Mouse (Mus musculus): Measurements from ENCODE around the gene Fau. TPM values are rescaled to one million over a fixed set of nuclear protein-coding genes. Genes with fewer than 3 reads are reported as not detected.
A peak's percentile ranks its signal among the peaks of the same experiment; 100 is the strongest.

The Fau gene
- polyA plus RNA-seq, 1 experiment from 2014 or later, result 512 TPM

- Histone ChIP-seq H3K4me1 (replicated peaks; ENCODE audit: control insufficient read depth, insufficient read depth, low read length) (peaks cover 29% of the 10 kb centered on the region), H3K36me3 (ENCODE audit: control insufficient read depth, insufficient read depth) (peaks cover 13% of the 10 kb centered on the region), H3K9ac (replicated peaks; ENCODE audit: low read depth, low read length) (no peak within 1 kb of the TSS), H3K4me3 (replicated peaks; ENCODE audit: low read length) (no peak within 1 kb of the TSS), H3K27me3 (replicated peaks; ENCODE audit: control insufficient read depth, insufficient read depth, low read length) (no peaks in the 10 kb centered on the region), H3K27ac (ENCODE audit: low read length) (no peak within 1 kb of the TSS), H3K9me3 (ENCODE audit: control insufficient read depth, low read length) (no peaks in the 10 kb centered on the region), H3K4me2 (ENCODE audit: low read length) (no peak within 1 kb of the TSS)
- ATAC-seq, result no peak
- 96% methylated on average over 12 of the region's 12 CpGs for WGBS
Measured at GRCm38 (mm10) chr19:6079983-6080480, 22.4 kb downstream of the Fau start, which contains the start of gene Tmem262. Gene Tmem262 (plus strand): TSS chr19:6080033.

GRCm38 (mm10) chr19:6082156-6082555 is 24.5 kb downstream of the Fau start, which contains the start of gene Gm28374:
Gene Gm28374 (minus strand): TSS chr19:6082256.
- Histone ChIP-seq H3K36me3 (ENCODE audit: control insufficient read depth, insufficient read depth) (peaks cover 13% of the 10 kb centered on the region), H3K27ac (ENCODE audit: low read length) (no peak within 1 kb of the TSS), H3K9me3 (ENCODE audit: control insufficient read depth, low read length) (no peaks in the 10 kb centered on the region), H3K27me3 (replicated peaks; ENCODE audit: control insufficient read depth, insufficient read depth, low read length) (no peaks in the 10 kb centered on the region), H3K9ac (replicated peaks; ENCODE audit: low read depth, low read length) (no peak within 1 kb of the TSS), H3K4me2 (ENCODE audit: low read length) (no peak within 1 kb of the TSS), H3K4me1 (replicated peaks; ENCODE audit: control insufficient read depth, insufficient read depth, low read length) (peaks cover 26% of the 10 kb centered on the region), H3K4me3 (replicated peaks; ENCODE audit: low read length) (no peak within 1 kb of the TSS)
- no peak for ATAC-seq
- WGBS, result 88% methylated on average over 9 of the region's 9 CpGs

- under 1% methylated on average over 58 of the region's 58 CpGs for WGBS
- Histone ChIP-seq H3K4me3 (replicated peaks; ENCODE audit: low read length) (peak within 1 kb of the TSS; percentile 77), H3K9ac (replicated peaks; ENCODE audit: low read depth, low read length) (peak within 1 kb of the TSS; percentile 75), H3K4me2 (ENCODE audit: low read length) (peak within 1 kb of the TSS; percentile 91), H3K27ac (ENCODE audit: low read length) (peak within 1 kb of the TSS; percentile 59), H3K4me1 (replicated peaks; ENCODE audit: control insufficient read depth, insufficient read depth, low read length) (peaks cover 21% of the 10 kb centered on the region), H3K27me3 (replicated peaks; ENCODE audit: control insufficient read depth, insufficient read depth, low read length) (no peaks in the 10 kb centered on the region), H3K9me3 (ENCODE audit: control insufficient read depth, low read length) (no peaks in the 10 kb centered on the region), H3K36me3 (ENCODE audit: control insufficient read depth, insufficient read depth) (peaks cover 13% of the 10 kb centered on the region)
- peak; percentile 93 for ATAC-seq
Measured at GRCm38 (mm10) chr19:6084478-6085248, 27.0 kb downstream of the Fau start, which contains the start of the genes Zfpl1 and Cdca5. Gene Zfpl1 (minus strand): TSS chr19:6084956. Gene Cdca5 (plus strand): TSS chr19:6084983.

GRCm38 (mm10) chr19:6085417-6085879 is 27.8 kb downstream of the Fau start:
- ATAC-seq, result peak; percentile 64
- under 1% methylated on average over 17 of the region's 17 CpGs for WGBS

GRCm38 (mm10) chr19:6088841-6089240 is 31.2 kb downstream of the Fau start:
- H3K27me3 ChIP-seq (replicated peaks; ENCODE audit: control insufficient read depth, insufficient read depth, low read length), result no peaks in the 10 kb centered on the region
- H3K36me3 ChIP-seq (ENCODE audit: control insufficient read depth, insufficient read depth), result peaks cover 2% of the 10 kb centered on the region; the same call in 1 of the 2 replicates
- no peak overlapping the region for H3K9ac ChIP-seq (replicated peaks; ENCODE audit: low read depth, low read length)
- no peak overlapping the region for H3K4me2 ChIP-seq (ENCODE audit: low read length)
- no peaks in the 10 kb centered on the region for H3K9me3 ChIP-seq (ENCODE audit: control insufficient read depth, low read length)
- no peak overlapping the region for H3K4me3 ChIP-seq (replicated peaks; ENCODE audit: low read length)
- H3K27ac ChIP-seq (ENCODE audit: low read length), result no peak overlapping the region
- ATAC-seq, result no peak
- peaks cover 15% of the 10 kb centered on the region for H3K4me1 ChIP-seq (replicated peaks; ENCODE audit: control insufficient read depth, insufficient read depth, low read length)
- 94% methylated on average over 13 of the region's 13 CpGs for WGBS

More at GRCm38 (mm10) chr19:6085417-6085879, 27.8 kb downstream of the Fau start:
- H3K36me3 ChIP-seq (ENCODE audit: control insufficient read depth, insufficient read depth), result peaks cover 11% of the 10 kb centered on the region
- peak overlapping the region; percentile 77 for H3K4me3 ChIP-seq (replicated peaks; ENCODE audit: low read length)
- no peak overlapping the region for H3K27ac ChIP-seq (ENCODE audit: low read length)
- H3K4me2 ChIP-seq (ENCODE audit: low read length), result peak overlapping the region; percentile 91
- H3K9ac ChIP-seq (replicated peaks; ENCODE audit: low read depth, low read length), result peak overlapping the region; percentile 49
- peaks cover 21% of the 10 kb centered on the region for H3K4me1 ChIP-seq (replicated peaks; ENCODE audit: control insufficient read depth, insufficient read depth, low read length)
- H3K9me3 ChIP-seq (ENCODE audit: control insufficient read depth, low read length), result no peaks in the 10 kb centered on the region
- H3K27me3 ChIP-seq (replicated peaks; ENCODE audit: control insufficient read depth, insufficient read depth, low read length), result no peaks in the 10 kb centered on the region

- no peak for ATAC-seq
- H3K27me3 ChIP-seq (replicated peaks; ENCODE audit: control insufficient read depth, insufficient read depth, low read length), result no peaks in the 10 kb centered on the region
- H3K36me3 ChIP-seq (ENCODE audit: control insufficient read depth, insufficient read depth), result peaks cover 2% of the 10 kb centered on the region; the same call in 1 of the 2 replicates
- no peaks in the 10 kb centered on the region for H3K9me3 ChIP-seq (ENCODE audit: control insufficient read depth, low read length)
- no peak within 1 kb of the TSS for H3K9ac ChIP-seq (replicated peaks; ENCODE audit: low read depth, low read length)
- no peak within 1 kb of the TSS for H3K4me3 ChIP-seq (replicated peaks; ENCODE audit: low read length)
- H3K4me1 ChIP-seq (replicated peaks; ENCODE audit: control insufficient read depth, insufficient read depth, low read length), result no peaks in the 10 kb centered on the region
- H3K4me2 ChIP-seq (ENCODE audit: low read length), result no peak within 1 kb of the TSS
- 95% methylated on average over 7 of the region's 7 CpGs for WGBS
- H3K27ac ChIP-seq (ENCODE audit: low read length), result no peak within 1 kb of the TSS
Measured at GRCm38 (mm10) chr19:6094119-6094518, 36.5 kb downstream of the Fau start, which contains the start of gene AC131692.1. Gene AC131692.1 (plus strand): TSS chr19:6094419.

- H3K9ac ChIP-seq (replicated peaks; ENCODE audit: low read depth, low read length), result no peak overlapping the region
- H3K4me1 ChIP-seq (replicated peaks; ENCODE audit: control insufficient read depth, insufficient read depth, low read length), result no peaks in the 10 kb centered on the region
- H3K9me3 ChIP-seq (ENCODE audit: control insufficient read depth, low read length), result no peaks in the 10 kb centered on the region
- no peak for ATAC-seq
- no peaks in the 10 kb centered on the region for H3K27me3 ChIP-seq (replicated peaks; ENCODE audit: control insufficient read depth, insufficient read depth, low read length)
- H3K36me3 ChIP-seq (ENCODE audit: control insufficient read depth, insufficient read depth), result no peaks in the 10 kb centered on the region
- 93% methylated on average over 3 of the region's 3 CpGs for WGBS
- H3K27ac ChIP-seq (ENCODE audit: low read length), result no peak overlapping the region
- H3K4me2 ChIP-seq (ENCODE audit: low read length), result no peak overlapping the region
- H3K4me3 ChIP-seq (replicated peaks; ENCODE audit: low read length), result no peak overlapping the region
Measured at GRCm38 (mm10) chr19:6097847-6098246, 40.2 kb downstream of the Fau start.

GRCm38 (mm10) chr19:6101186-6101585 is 43.5 kb downstream of the Fau start:
- H3K4me1 ChIP-seq (replicated peaks; ENCODE audit: control insufficient read depth, insufficient read depth, low read length), result no peaks in the 10 kb centered on the region
- H3K9me3 ChIP-seq (ENCODE audit: control insufficient read depth, low read length), result no peaks in the 10 kb centered on the region
- H3K9ac ChIP-seq (replicated peaks; ENCODE audit: low read depth, low read length), result no peak overlapping the region
- H3K36me3 ChIP-seq (ENCODE audit: control insufficient read depth, insufficient read depth), result no peaks in the 10 kb centered on the region
- no peak overlapping the region for H3K4me3 ChIP-seq (replicated peaks; ENCODE audit: low read length)
- ATAC-seq, result no peak
- no peak overlapping the region for H3K4me2 ChIP-seq (ENCODE audit: low read length)
- H3K27ac ChIP-seq (ENCODE audit: low read length), result no peak overlapping the region
- 80% methylated on average over 6 of the region's 6 CpGs for WGBS
- H3K27me3 ChIP-seq (replicated peaks; ENCODE audit: control insufficient read depth, insufficient read depth, low read length), result no peaks in the 10 kb centered on the region

GRCm38 (mm10) chr19:6102169-6102853 is 44.7 kb downstream of the Fau start:
- Histone ChIP-seq H3K9ac (replicated peaks; ENCODE audit: low read depth, low read length) (no peak overlapping the region), H3K27ac (ENCODE audit: low read length) (no peak overlapping the region), H3K36me3 (ENCODE audit: control insufficient read depth, insufficient read depth) (no peaks in the 10 kb centered on the region), H3K4me3 (replicated peaks; ENCODE audit: low read length) (no peak overlapping the region), H3K9me3 (ENCODE audit: control insufficient read depth, low read length) (no peaks in the 10 kb centered on the region), H3K4me2 (ENCODE audit: low read length) (no peak overlapping the region), H3K27me3 (replicated peaks; ENCODE audit: control insufficient read depth, insufficient read depth, low read length) (no peaks in the 10 kb centered on the region), H3K4me1 (replicated peaks; ENCODE audit: control insufficient read depth, insufficient read depth, low read length) (no peaks in the 10 kb centered on the region)
- ATAC-seq, result no peak
- WGBS, result 90% methylated on average over 6 of the region's 6 CpGs
